Mouse (Mus musculus): Measurements from ENCODE around the gene Ppp1r12b. TPM values are rescaled to one million over a fixed set of nuclear protein-coding genes. Genes with fewer than 3 reads are reported as not detected.

Ppp1r12b gene
- polyA plus RNA-seq, 1 experiment from 2014 or later: 3.2 TPM

DNA sequence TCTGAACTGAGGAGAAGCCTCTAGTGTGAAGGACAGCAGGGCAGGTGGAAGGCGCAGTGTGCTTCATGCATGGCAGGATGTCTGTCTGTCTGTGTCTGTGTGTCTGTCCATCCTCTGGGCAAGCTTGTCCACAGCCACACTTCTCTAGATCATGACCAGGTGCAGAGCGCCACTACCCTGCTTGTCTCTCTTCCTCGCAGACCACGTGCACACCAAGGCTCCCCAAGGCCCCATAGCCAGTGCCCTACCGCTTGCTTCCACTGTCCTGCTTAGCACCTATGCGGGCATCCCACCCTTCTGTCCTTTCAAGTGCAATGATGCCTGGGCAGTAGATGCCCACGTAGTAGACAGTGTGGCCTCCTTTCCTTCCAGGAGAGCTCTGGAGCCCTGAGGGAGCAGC is 229.3 kb downstream of the Ppp1r12b start:
- Histone ChIP-seq H3K27me3 (ENCODE audit: insufficient read depth, low read length) (no peaks in the 10 kb centered on the region), H3K27ac (no peak overlapping the region), H3K9me3 (replicated peaks; ENCODE audit: low read length) (no peaks in the 10 kb centered on the region), H3K4me1 (replicated peaks; ENCODE audit: insufficient read depth, low read length) (no peaks in the 10 kb centered on the region), H3K9ac (ENCODE audit: low read depth, low read length) (no peak overlapping the region), H3K4me3 (replicated peaks; ENCODE audit: low read depth, low read length) (no peak overlapping the region), H3K4me2 (ENCODE audit: low read length) (no peak overlapping the region), H3K36me3 (ENCODE audit: insufficient read depth, low read length) (no peaks in the 10 kb centered on the region)
- DNase-seq (ENCODE audit: low spot score) (no peak), ATAC-seq (replicated peaks; ENCODE audit: low FRiP score, low read depth) (no peak)
- no peak for TF ChIP-seq CTCF (IDR thresholded peaks at IDR 0.05; ENCODE audit: low read depth)
- 93% methylated on average over 7 of the region's 7 CpGs for whole genome bisulfite sequencing

DNA sequence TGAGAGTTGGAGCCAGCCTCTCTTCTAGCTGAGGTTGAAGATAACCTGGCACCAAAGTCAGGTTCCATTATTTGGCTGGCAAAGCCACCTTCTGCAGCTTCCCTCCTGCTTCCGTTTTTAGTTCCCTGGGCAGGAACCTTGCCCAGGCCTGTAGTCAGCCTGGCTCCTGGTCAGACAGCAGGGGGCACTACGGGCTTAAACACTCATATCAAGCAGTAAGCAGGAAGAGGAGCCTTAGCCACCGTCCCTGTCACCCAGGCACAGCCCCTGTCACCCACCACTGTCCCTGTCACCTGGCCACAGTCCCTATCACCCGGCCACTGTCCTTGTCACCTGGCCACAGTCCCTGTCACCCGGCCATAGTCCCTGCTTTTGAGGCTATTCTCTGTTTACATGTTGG is 230.5 kb downstream of the Ppp1r12b start:
- TF ChIP-seq CTCF (IDR thresholded peaks at IDR 0.05; ENCODE audit: low read depth): peak; percentile 69
- Histone ChIP-seq H3K36me3 (ENCODE audit: insufficient read depth, low read length) (no peaks in the 10 kb centered on the region), H3K27me3 (ENCODE audit: insufficient read depth, low read length) (no peaks in the 10 kb centered on the region), H3K4me1 (replicated peaks; ENCODE audit: insufficient read depth, low read length) (no peaks in the 10 kb centered on the region), H3K4me2 (ENCODE audit: low read length) (no peak overlapping the region), H3K9me3 (replicated peaks; ENCODE audit: low read length) (no peaks in the 10 kb centered on the region), H3K27ac (no peak overlapping the region), H3K9ac (ENCODE audit: low read depth, low read length) (no peak overlapping the region), H3K4me3 (replicated peaks; ENCODE audit: low read depth, low read length) (no peak overlapping the region)
- ATAC-seq (replicated peaks; ENCODE audit: low FRiP score, low read depth) (0 out of 2 replicates have a peak, but pooled peaks have one; percentile 12), DNase-seq (ENCODE audit: low spot score) (peak; percentile 66)
- WGBS: 44% methylated on average over 5 of the region's 5 CpGs

DNA sequence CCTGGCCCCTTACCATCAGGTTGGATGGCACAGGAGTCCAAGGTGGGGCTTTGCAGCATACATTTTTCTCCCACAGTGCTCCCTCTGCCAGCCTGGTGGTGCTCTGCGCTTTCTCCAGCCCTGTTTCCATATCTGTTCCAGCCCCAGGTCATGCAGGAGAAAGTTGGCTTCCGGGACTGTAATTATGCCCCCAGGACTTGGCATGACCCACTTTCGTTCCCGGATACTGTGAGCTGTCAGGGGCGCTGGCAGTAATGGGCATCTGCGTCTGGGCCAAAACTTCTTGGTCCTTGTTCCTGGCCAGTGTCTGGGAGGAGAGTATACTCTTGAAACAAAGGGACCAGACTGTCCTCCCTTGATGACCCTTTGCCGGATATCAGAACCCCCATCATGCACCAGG is 232.9 kb downstream of the Ppp1r12b start:
- no peak overlapping the region for H3K4me2 ChIP-seq (ENCODE audit: low read length)
- no peak overlapping the region for H3K27ac ChIP-seq
- no peaks in the 10 kb centered on the region for H3K27me3 ChIP-seq (ENCODE audit: insufficient read depth, low read length)
- H3K4me1 ChIP-seq (replicated peaks; ENCODE audit: insufficient read depth, low read length): no peaks in the 10 kb centered on the region
- no peaks in the 10 kb centered on the region for H3K36me3 ChIP-seq (ENCODE audit: insufficient read depth, low read length)
- TF ChIP-seq CTCF (IDR thresholded peaks at IDR 0.05; ENCODE audit: low read depth): no peak
- no peak for DNase-seq (ENCODE audit: low spot score)
- no peak overlapping the region for H3K9ac ChIP-seq (ENCODE audit: low read depth, low read length)
- WGBS: 80% methylated on average over 7 of the region's 7 CpGs
- no peak overlapping the region for H3K4me3 ChIP-seq (replicated peaks; ENCODE audit: low read depth, low read length)
- H3K9me3 ChIP-seq (replicated peaks; ENCODE audit: low read length): no peaks in the 10 kb centered on the region
- ATAC-seq (replicated peaks; ENCODE audit: low FRiP score, low read depth): no peak

DNA sequence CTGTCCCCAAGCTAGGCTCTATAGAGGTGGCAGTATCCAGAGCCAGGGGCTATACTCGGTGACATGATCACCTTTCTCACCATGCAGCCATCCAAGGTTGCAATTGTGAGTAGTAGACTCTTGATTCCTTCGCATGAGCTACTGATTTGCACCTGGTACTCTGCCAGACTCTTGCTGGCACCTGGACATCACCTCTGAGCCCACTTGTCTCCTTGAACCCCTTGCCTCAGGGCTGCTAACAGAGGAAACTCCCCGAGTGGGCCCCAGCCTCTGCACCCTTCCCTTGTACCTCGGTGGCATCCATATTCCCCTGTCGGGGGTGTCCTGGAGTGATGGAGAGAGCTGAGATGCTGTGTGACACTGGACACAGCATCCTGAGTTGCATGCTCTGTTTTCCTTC is 234.3 kb downstream of the Ppp1r12b start:
- Histone ChIP-seq H3K9ac (ENCODE audit: low read depth, low read length) (no peak overlapping the region), H3K36me3 (ENCODE audit: insufficient read depth, low read length) (no peaks in the 10 kb centered on the region), H3K9me3 (replicated peaks; ENCODE audit: low read length) (no peaks in the 10 kb centered on the region), H3K27ac (no peak overlapping the region), H3K4me2 (ENCODE audit: low read length) (no peak overlapping the region), H3K4me3 (replicated peaks; ENCODE audit: low read depth, low read length) (no peak overlapping the region), H3K27me3 (ENCODE audit: insufficient read depth, low read length) (no peaks in the 10 kb centered on the region), H3K4me1 (replicated peaks; ENCODE audit: insufficient read depth, low read length) (no peaks in the 10 kb centered on the region)
- TF ChIP-seq CTCF (IDR thresholded peaks at IDR 0.05; ENCODE audit: low read depth): no peak
- ATAC-seq (replicated peaks; ENCODE audit: low FRiP score, low read depth) (no peak), DNase-seq (ENCODE audit: low spot score) (no peak)
- 70% methylated on average over 5 of the region's 5 CpGs for WGBS

DNA sequence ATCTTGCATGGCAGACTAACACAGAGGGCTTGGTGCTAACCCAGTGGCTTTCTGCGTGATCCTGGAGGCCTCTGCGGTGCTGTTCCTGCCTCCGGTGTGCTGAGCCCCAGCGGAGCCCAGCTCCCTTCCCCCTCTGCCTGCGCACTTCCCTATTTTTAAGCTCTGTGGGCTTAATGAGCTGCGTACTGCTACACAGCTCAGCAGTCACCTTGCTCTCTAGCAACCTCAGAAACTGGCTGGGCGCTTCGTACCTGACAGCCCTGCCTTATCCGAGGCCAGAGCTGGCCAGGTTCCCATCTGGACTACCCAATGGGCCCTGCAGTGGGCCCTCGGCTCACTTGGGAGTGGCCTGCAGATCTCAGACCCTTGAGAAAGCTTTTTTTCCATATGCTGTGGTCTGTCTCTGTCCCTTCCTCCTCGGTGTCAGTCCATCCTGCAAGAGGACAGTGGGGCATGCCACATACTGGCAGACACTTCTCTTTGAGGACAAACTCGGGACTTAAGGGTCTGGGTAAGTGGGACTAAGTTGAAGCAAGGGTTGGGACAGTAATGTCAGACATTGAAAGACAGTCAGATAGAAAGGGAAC is 235.9 kb downstream of the Ppp1r12b start:
- WGBS: 43% methylated on average over 12 of the region's 12 CpGs
- Histone ChIP-seq H3K9me3 (replicated peaks; ENCODE audit: low read length) (no peaks in the 10 kb centered on the region), H3K4me2 (ENCODE audit: low read length) (no peak overlapping the region), H3K36me3 (ENCODE audit: insufficient read depth, low read length) (no peaks in the 10 kb centered on the region), H3K27ac (no peak overlapping the region), H3K9ac (ENCODE audit: low read depth, low read length) (no peak overlapping the region), H3K27me3 (ENCODE audit: insufficient read depth, low read length) (no peaks in the 10 kb centered on the region), H3K4me1 (replicated peaks; ENCODE audit: insufficient read depth, low read length) (no peaks in the 10 kb centered on the region), H3K4me3 (replicated peaks; ENCODE audit: low read depth, low read length) (no peak overlapping the region)
- ATAC-seq (replicated peaks; ENCODE audit: low FRiP score, low read depth) (peak; percentile 47; the same call in 1 of the 2 replicates), DNase-seq (ENCODE audit: low spot score) (no peak)
- no peak for TF ChIP-seq CTCF (IDR thresholded peaks at IDR 0.05; ENCODE audit: low read depth)

DNA sequence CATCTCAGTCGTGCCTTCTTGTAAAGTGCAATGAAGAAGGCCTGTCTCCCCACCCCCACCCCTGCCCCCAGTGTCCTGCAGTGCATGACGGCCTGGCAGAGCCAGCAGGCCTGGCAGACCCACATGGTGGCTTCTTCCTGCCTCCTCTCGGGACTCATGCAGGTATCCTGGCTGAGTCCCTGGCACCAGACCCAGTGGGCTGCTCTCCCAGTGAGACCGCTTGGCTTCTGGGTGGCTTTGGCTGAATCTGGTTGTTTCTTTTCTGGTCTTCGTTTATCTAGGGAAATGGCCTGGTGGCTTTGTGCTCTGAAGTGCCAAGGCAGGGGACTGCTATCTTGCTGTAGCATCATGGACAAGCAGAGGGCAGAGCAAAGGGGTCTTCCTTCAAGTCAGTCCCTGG is 240.7 kb downstream of the Ppp1r12b start:
- no peak for ATAC-seq (replicated peaks; ENCODE audit: low FRiP score, low read depth)
- Histone ChIP-seq H3K27me3 (ENCODE audit: insufficient read depth, low read length) (no peaks in the 10 kb centered on the region), H3K36me3 (ENCODE audit: insufficient read depth, low read length) (no peaks in the 10 kb centered on the region), H3K9me3 (replicated peaks; ENCODE audit: low read length) (no peaks in the 10 kb centered on the region), H3K27ac (no peak overlapping the region), H3K9ac (ENCODE audit: low read depth, low read length) (no peak overlapping the region), H3K4me2 (ENCODE audit: low read length) (no peak overlapping the region), H3K4me3 (replicated peaks; ENCODE audit: low read depth, low read length) (no peak overlapping the region), H3K4me1 (replicated peaks; ENCODE audit: insufficient read depth, low read length) (no peaks in the 10 kb centered on the region)
- TF ChIP-seq CTCF (IDR thresholded peaks at IDR 0.05; ENCODE audit: low read depth): no peak
- DNase-seq (ENCODE audit: low spot score): no peak
- WGBS: 48% methylated on average over 5 of the region's 5 CpGs

DNA sequence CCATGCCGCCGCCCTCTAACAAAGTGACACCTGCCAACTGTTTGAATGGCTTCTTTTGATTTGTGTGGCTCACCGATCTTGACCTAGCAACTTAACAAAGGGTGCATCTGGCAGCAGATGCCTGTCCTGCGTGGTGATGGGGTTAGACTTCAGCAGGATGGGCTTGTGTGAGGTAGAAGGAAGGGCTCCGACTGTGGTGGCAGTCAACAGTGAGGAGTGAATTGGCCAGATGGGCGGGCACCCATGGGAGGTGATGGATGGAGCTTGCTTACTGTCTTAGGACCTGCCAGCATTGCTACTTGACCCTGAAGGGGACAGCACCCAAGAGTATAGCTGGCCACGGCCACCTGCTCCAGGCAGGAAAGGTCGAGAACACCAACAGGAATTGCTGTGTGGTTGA is 241.6 kb downstream of the Ppp1r12b start:
- no peak overlapping the region for H3K4me2 ChIP-seq (ENCODE audit: low read length)
- H3K27ac ChIP-seq: no peak overlapping the region
- TF ChIP-seq CTCF (IDR thresholded peaks at IDR 0.05; ENCODE audit: low read depth): no peak
- 0 out of 2 replicates have a peak, but pooled peaks cover 5% of the 10 kb centered on the region for H3K27me3 ChIP-seq (ENCODE audit: insufficient read depth, low read length)
- 67% methylated on average over 8 of the region's 8 CpGs for WGBS
- H3K4me1 ChIP-seq (replicated peaks; ENCODE audit: insufficient read depth, low read length): peaks cover 4% of the 10 kb centered on the region
- DNase-seq (ENCODE audit: low spot score) (no peak), ATAC-seq (replicated peaks; ENCODE audit: low FRiP score, low read depth) (no peak)
- H3K36me3 ChIP-seq (ENCODE audit: insufficient read depth, low read length): no peaks in the 10 kb centered on the region
- no peak overlapping the region for H3K4me3 ChIP-seq (replicated peaks; ENCODE audit: low read depth, low read length)
- no peaks in the 10 kb centered on the region for H3K9me3 ChIP-seq (replicated peaks; ENCODE audit: low read length)
- H3K9ac ChIP-seq (ENCODE audit: low read depth, low read length): no peak overlapping the region
